Mouse (Mus musculus): ENCODE data around the gene Plekhg1. TPM values are rescaled to one million over a fixed set of nuclear protein-coding genes. Genes with fewer than 3 reads are reported as not detected.

Plekhg1 gene
- total and polyA plus RNA-seq, 3 experiments = 0.60 to 0.97 (median 0.68) TPM

DNA sequence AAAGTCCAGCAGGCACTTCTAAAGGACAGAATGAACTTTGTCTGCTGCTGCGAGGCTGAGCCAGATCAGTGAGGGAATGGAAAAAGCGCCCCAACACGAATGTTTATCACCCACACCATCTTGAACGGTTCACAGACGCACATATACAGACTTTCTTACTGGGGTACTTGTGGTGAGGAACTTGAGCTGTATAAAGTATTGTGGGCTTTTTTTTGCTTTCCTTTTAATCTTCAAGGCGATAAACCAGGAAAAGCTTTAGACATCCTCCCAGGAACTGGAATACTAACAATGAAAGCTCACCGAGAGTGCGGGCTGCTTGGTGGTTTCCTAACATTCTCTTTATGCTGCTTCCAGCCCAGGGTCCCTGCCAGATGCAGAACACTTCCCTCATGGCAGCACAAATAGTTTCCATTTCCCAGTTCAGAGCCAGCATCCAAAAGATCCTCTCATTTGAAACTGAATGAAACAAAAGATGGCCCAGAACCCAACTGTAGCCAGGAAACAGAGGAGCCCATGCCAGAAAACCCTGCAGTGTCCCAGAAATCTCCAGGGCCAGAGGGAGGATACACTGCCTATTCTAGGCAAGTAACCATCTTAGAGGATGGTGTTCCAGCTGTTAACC is 43.3 kb upstream of the Plekhg1 start:
- Histone ChIP-seq H3K27me3 (replicated peaks) (no peaks in the 10 kb centered on the region), H3K4me1 (ENCODE audit: control insufficient read depth in 1 of 2, insufficient read depth in 2 of 2) (no peaks in the 10 kb centered on the region), H3K79me2 (replicated peaks; ENCODE audit: control insufficient read depth, extremely low read depth, insufficient read depth, poor library complexity, severe bottlenecking) (no peaks in the 10 kb centered on the region), H3K4me2 (ENCODE audit: insufficient read depth, low read depth, poor library complexity, severe bottlenecking) (no peak overlapping the region), H3K9me3 (replicated peaks; ENCODE audit: low read length) (no peaks in the 10 kb centered on the region), H3K9ac (ENCODE audit: insufficient read depth, low read depth) (no peak overlapping the region), H3K36me3 (replicated peaks in 1 of 2; ENCODE audit: control insufficient read depth in 1 of 2, insufficient read depth in 1 of 2, low read length in 1 of 2) (no peaks in the 10 kb centered on the region), H3K27ac (ENCODE audit: insufficient read depth, low read depth) (no peak overlapping the region), H3K4me3 (replicated peaks in 1 of 3; ENCODE audit: low read depth in 2 of 3, low read length in 2 of 3, poor library complexity in 1 of 3) (no peak overlapping the region)
- dilution Hi-C loops (cut with MboI; ENCODE audit: extremely low pct_ligation_motif_present, extremely low pct_unique_long_range_greater_than_20kb, low sequenced_read_pairs) = no loop called here
- no peak for DNase-seq (ENCODE audit: extremely low read depth)
- in situ Hi-C loops (cut with MboI; ENCODE audit: low pct_ligation_motif_present, low pct_unique_long_range_greater_than_20kb, low sequenced_read_pairs) = no loop called here
- TF ChIP-seq UBTF (IDR thresholded peaks at IDR 0.05; ENCODE audit: low read depth, low read length) = no peak
- no peak for TF ChIP-seq SIN3A (IDR thresholded peaks at IDR 0.05; ENCODE audit: low read length)
- no peak for TF ChIP-seq SMC3 (IDR thresholded peaks at IDR 0.05; ENCODE audit: low read depth, low read length)
- no peak for TF ChIP-seq TCF12 (IDR thresholded peaks at IDR 0.05; ENCODE audit: low read depth, low read length)
- no peak for TF ChIP-seq MAX (IDR thresholded peaks at IDR 0.05; ENCODE audit: low read length)
- no peak for TF ChIP-seq JUND (conservative IDR thresholded peaks at IDR 0.05; ENCODE audit: low read depth, low read length)
- TF ChIP-seq ETS1 (conservative IDR thresholded peaks at IDR 0.05; ENCODE audit: low read depth, low read length) = no peak
- TF ChIP-seq ZC3H11A (IDR thresholded peaks at IDR 0.05; ENCODE audit: low read depth, low read length) = no peak
- TF ChIP-seq ELF1 (IDR thresholded peaks at IDR 0.05; ENCODE audit: low read depth, low read length) = no peak

- Histone ChIP-seq H3K9ac (ENCODE audit: insufficient read depth, low read depth) (no peak overlapping the region), H3K4me1 (ENCODE audit: control insufficient read depth in 1 of 2, insufficient read depth in 2 of 2) (no peaks in the 10 kb centered on the region), H3K4me3 (replicated peaks in 1 of 3; ENCODE audit: low read depth in 2 of 3, low read length in 2 of 3, poor library complexity in 1 of 3) (no peak overlapping the region), H3K9me3 (replicated peaks; ENCODE audit: low read length) (no peaks in the 10 kb centered on the region), H3K4me2 (ENCODE audit: insufficient read depth, low read depth, poor library complexity, severe bottlenecking) (no peak overlapping the region), H3K79me2 (replicated peaks; ENCODE audit: control insufficient read depth, extremely low read depth, insufficient read depth, poor library complexity, severe bottlenecking) (no peaks in the 10 kb centered on the region), H3K27ac (ENCODE audit: insufficient read depth, low read depth) (no peak overlapping the region), H3K27me3 (replicated peaks) (no peaks in the 10 kb centered on the region), H3K36me3 (replicated peaks in 1 of 2; ENCODE audit: control insufficient read depth in 1 of 2, insufficient read depth in 1 of 2, low read length in 1 of 2) (no peaks in the 10 kb centered on the region)
- TF ChIP-seq MYC (IDR thresholded peaks at IDR 0.05; ENCODE audit: low read depth, low read length) (no peak), BHLHE40 (IDR thresholded peaks at IDR 0.05; ENCODE audit: low read depth, low read length) (no peak), UBTF (IDR thresholded peaks at IDR 0.05; ENCODE audit: low read depth, low read length) (no peak), MAZ (IDR thresholded peaks at IDR 0.05; ENCODE audit: low read depth, low read length) (no peak), POLR2A (IDR thresholded peaks at IDR 0.05; ENCODE audit: low read depth, low read length) (no peak), RAD21 (IDR thresholded peaks at IDR 0.05; ENCODE audit: low read depth, low read length) (no peak), ZC3H11A (IDR thresholded peaks at IDR 0.05; ENCODE audit: low read depth, low read length) (no peak), TBP (conservative IDR thresholded peaks at IDR 0.05; ENCODE audit: low read depth, low read length) (no peak), JUND (conservative IDR thresholded peaks at IDR 0.05; ENCODE audit: low read depth, low read length) (no peak), USF2 (conservative IDR thresholded peaks at IDR 0.05; ENCODE audit: low read depth, low read length) (no peak), JUN (IDR thresholded peaks at IDR 0.05; ENCODE audit: insufficient read depth, low read depth, low read length) (no peak), SMC3 (IDR thresholded peaks at IDR 0.05; ENCODE audit: low read depth, low read length) (no peak), MEF2A (IDR thresholded peaks at IDR 0.05; ENCODE audit: borderline replicate concordance, low read depth, low read length) (no peak), IRF4 (IDR thresholded peaks at IDR 0.05; ENCODE audit: low read depth, low read length) (no peak), ZNF384 (IDR thresholded peaks at IDR 0.05; ENCODE audit: low read depth, low read length) (no peak), ZKSCAN1 (IDR thresholded peaks at IDR 0.05; ENCODE audit: borderline replicate concordance, low read depth, low read length) (no peak), CHD1 (IDR thresholded peaks at IDR 0.05; ENCODE audit: low read depth, low read length) (no peak), NELFE (IDR thresholded peaks at IDR 0.05; ENCODE audit: low read depth, low read length) (no peak), CHD2 (IDR thresholded peaks at IDR 0.05; ENCODE audit: low read length) (no peak), HCFC1 (IDR thresholded peaks at IDR 0.05; ENCODE audit: low read depth, low read length) (no peak)
- dilution Hi-C loops (cut with MboI; ENCODE audit: extremely low pct_ligation_motif_present, extremely low pct_unique_long_range_greater_than_20kb, low sequenced_read_pairs) = no loop called here
- in situ Hi-C loops (cut with MboI; ENCODE audit: low pct_ligation_motif_present, low pct_unique_long_range_greater_than_20kb, low sequenced_read_pairs) = no loop called here
- no peak for DNase-seq (ENCODE audit: extremely low read depth)
Measured at GRCm38 (mm10) chr10:3697500-3697899, 42.7 kb upstream of the Plekhg1 start.
